Mouse (Mus musculus): ENCODE measurements around the gene Vmn1r148. TPM values are rescaled to one million over a fixed set of nuclear protein-coding genes. Genes with fewer than 3 reads are reported as not detected.

The Vmn1r148 gene
- not detected in 2 replicates for polyA plus RNA-seq (2012)

GRCm38 (mm10) chr7:22413283-22413682 lies at the start of gene Vmn1r148:
Gene Vmn1r148 (plus strand): TSS chr7:22413583.

GRCm38 (mm10) chr7:22370939-22371338 lies 42.4 kb upstream of the Vmn1r148 start, which contains the start of gene Gm8660:
Gene Gm8660 (minus strand): TSS chr7:22371039.

GRCm38 (mm10) chr7:22438129-22438528 lies 24.7 kb downstream of the Vmn1r148 start, which contains the start of gene Vmn1r149:
Gene Vmn1r149 (minus strand): TSS chr7:22438229.

GRCm38 (mm10) chr7:22463975-22464374 lies 50.6 kb downstream of the Vmn1r148 start, which contains the start of gene Gm10665:
Gene Gm10665 (minus strand): TSS chr7:22464075.

Other genes with a start within 250 kb of the Vmn1r148 start
- gene Vmn1r142, start 249.5 kb upstream of the Vmn1r148 start, polyA plus RNA-seq (2012), result not detected in 2 replicates
- gene Vmn1r143, start 224.2 kb upstream of the Vmn1r148 start, polyA plus RNA-seq (2012), result not detected in 2 replicates
- gene Gm8653, start 212.3 kb upstream of the Vmn1r148 start, polyA plus RNA-seq (2012), result not detected in 2 replicates
- not detected in 2 replicates for gene Gm8453, start 184.1 kb upstream of the Vmn1r148 start, polyA plus RNA-seq (2012)
- gene Gm4187, start 83.9 kb upstream of the Vmn1r148 start, polyA plus RNA-seq (2012), result not detected in 2 replicates
- gene Gm8660, start 42.5 kb upstream of the Vmn1r148 start, polyA plus RNA-seq (2012), result not detected in 2 replicates
- gene Vmn1r149, start 24.6 kb downstream of the Vmn1r148 start, polyA plus RNA-seq (2012), result not detected in 2 replicates
- not detected in 2 replicates for gene Gm10665, start 50.5 kb downstream of the Vmn1r148 start, polyA plus RNA-seq (2012)
- not detected in 2 replicates for gene Vmn1r151, start 86.1 kb downstream of the Vmn1r148 start, polyA plus RNA-seq (2012)
- not detected in 2 replicates for gene Vmn1r152, start 109.4 kb downstream of the Vmn1r148 start, polyA plus RNA-seq (2012)
- not detected in 2 replicates for gene Gm8677, start 121.3 kb downstream of the Vmn1r148 start, polyA plus RNA-seq (2012)
- not detected in 2 replicates for gene Gm4201, start 151.8 kb downstream of the Vmn1r148 start, polyA plus RNA-seq (2012)
- not detected in 2 replicates for gene Gm4565, start 174.5 kb downstream of the Vmn1r148 start, polyA plus RNA-seq (2012)
- not detected in 2 replicates for gene Vmn1r155, start 244.4 kb downstream of the Vmn1r148 start, polyA plus RNA-seq (2012)

All from megakaryocyte-erythroid progenitor cell, adult 5 weeks (primary cell).